Mouse (Mus musculus): ENCODE results near the gene Gpr119.

Gpr119 gene

GRCm38 (mm10) chrX:48674171-48674570 is at the start of gene Gpr119:
Gpr119 (minus strand) TSS chrX:48674478.
- DNase-seq (ENCODE audit: low read depth) = no peak

GRCm38 (mm10) chrX:48712846-48713245 is 38.6 kb upstream of the Gpr119 start:
- no peak for DNase-seq (ENCODE audit: low read depth)

- DNase-seq (ENCODE audit: low read depth) = no peak
These were observed 35.4 kb upstream of the Gpr119 start for GRCm38 (mm10) chrX:48709701-48710100.

- peak; percentile 69 for DNase-seq (ENCODE audit: low read depth)
These were observed 20.6 kb upstream of the Gpr119 start, which contains the start of gene Rbmx2 for GRCm38 (mm10) chrX:48694864-48695371. Rbmx2 (plus strand) TSS chrX:48695004.

GRCm38 (mm10) chrX:48694460-48694859 is 20.2 kb upstream of the Gpr119 start:
- peak; percentile 5 for DNase-seq (ENCODE audit: low read depth)

GRCm38 (mm10) chrX:48683857-48684256 is 9.6 kb upstream of the Gpr119 start:
- DNase-seq (ENCODE audit: low read depth) = no peak

- peak; percentile 37 for DNase-seq (ENCODE audit: low read depth)
These were observed 9.2 kb upstream of the Gpr119 start for GRCm38 (mm10) chrX:48683451-48683850.

GRCm38 (mm10) chrX:48671714-48672113 is 2.6 kb downstream of the Gpr119 start:
- no peak for DNase-seq (ENCODE audit: low read depth)

- DNase-seq (ENCODE audit: low read depth) = peak; percentile 10
These were observed 4.7 kb downstream of the Gpr119 start for GRCm38 (mm10) chrX:48669588-48669987.

GRCm38 (mm10) chrX:48666807-48667206 is 7.5 kb downstream of the Gpr119 start:
- no peak for DNase-seq (ENCODE audit: low read depth)

GRCm38 (mm10) chrX:48644122-48644521 is 30.2 kb downstream of the Gpr119 start:
- DNase-seq (ENCODE audit: low read depth) = no peak

- DNase-seq (ENCODE audit: low read depth) = no peak
These were observed 37.2 kb downstream of the Gpr119 start for GRCm38 (mm10) chrX:48637032-48637431.

GRCm38 (mm10) chrX:48624054-48624420 is 50.2 kb downstream of the Gpr119 start:
- no peak for DNase-seq (ENCODE audit: low read depth)

GRCm38 (mm10) chrX:48623379-48624053 is 50.8 kb downstream of the Gpr119 start, which contains the start of gene Slc25a14:
Slc25a14 (plus strand) TSS chrX:48623413.
- DNase-seq (ENCODE audit: low read depth) = peak; percentile 55

- no peak for DNase-seq (ENCODE audit: low read depth)
These were observed 51.3 kb downstream of the Gpr119 start for GRCm38 (mm10) chrX:48623049-48623378.

Measured in c-Kit-positive CD71-negative TER-119-negative erythroid progenitor cells, embryonic 14.5 days (primary cell).